Mouse (Mus musculus): ENCODE results near the gene Tmprss4. TPM values are rescaled to one million over a fixed set of nuclear protein-coding genes. Genes with fewer than 3 reads are reported as not detected.
A peak's percentile ranks its signal among the peaks of the same experiment; 100 is the strongest.

Gene Tmprss4
- polyA plus RNA-seq, 1 experiment, result not detected

DNA sequence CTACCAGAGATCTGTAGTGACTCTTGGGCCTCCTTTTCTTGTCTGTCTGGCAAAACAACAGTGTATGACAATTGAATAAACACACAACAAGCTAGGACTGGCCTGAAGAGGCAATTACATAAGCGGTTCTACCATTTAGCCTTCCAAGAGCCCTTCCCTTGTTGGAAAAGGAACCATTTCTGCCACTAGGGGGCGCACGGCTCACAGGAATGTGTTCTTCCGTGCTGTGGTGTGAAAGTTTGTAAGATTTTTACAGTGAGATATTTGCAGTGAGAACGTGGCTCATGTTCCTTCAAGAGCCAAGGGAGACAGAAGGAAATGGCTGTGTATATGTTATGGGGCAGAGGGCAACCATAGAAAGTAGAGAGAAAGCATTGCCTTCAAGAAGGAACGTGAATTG lies 17.7 kb upstream of the Tmprss4 start:
- TF ChIP-seq POLR2A (IDR thresholded peaks at IDR 0.05; ENCODE audit: borderline replicate concordance, extremely low read depth, insufficient read depth, insufficient read length, poor library complexity, severe bottlenecking) (no peak), CTCF (IDR thresholded peaks at IDR 0.05; ENCODE audit: borderline replicate concordance, extremely low read depth, insufficient read depth, insufficient read length) (peak; percentile 90)
- DNase-seq (ENCODE audit: low read depth), result peak; percentile 90

GRCm38 (mm10) chr9:45219644-45220043 lies 15.8 kb upstream of the Tmprss4 start:
- TF ChIP-seq POLR2A (IDR thresholded peaks at IDR 0.05; ENCODE audit: borderline replicate concordance, extremely low read depth, insufficient read depth, insufficient read length, poor library complexity, severe bottlenecking) (no peak), CTCF (IDR thresholded peaks at IDR 0.05; ENCODE audit: borderline replicate concordance, extremely low read depth, insufficient read depth, insufficient read length) (no peak)
- DNase-seq (ENCODE audit: low read depth), result no peak

GRCm38 (mm10) chr9:45215526-45216179 lies 11.8 kb upstream of the Tmprss4 start:
- TF ChIP-seq POLR2A (IDR thresholded peaks at IDR 0.05; ENCODE audit: borderline replicate concordance, extremely low read depth, insufficient read depth, insufficient read length, poor library complexity, severe bottlenecking), result no peak
- TF ChIP-seq CTCF (IDR thresholded peaks at IDR 0.05; ENCODE audit: borderline replicate concordance, extremely low read depth, insufficient read depth, insufficient read length), result no peak
- DNase-seq (ENCODE audit: low read depth), result peak; percentile 39

GRCm38 (mm10) chr9:45212001-45212400 lies 8.1 kb upstream of the Tmprss4 start:
- TF ChIP-seq POLR2A (IDR thresholded peaks at IDR 0.05; ENCODE audit: borderline replicate concordance, extremely low read depth, insufficient read depth, insufficient read length, poor library complexity, severe bottlenecking), result no peak
- no peak for TF ChIP-seq CTCF (IDR thresholded peaks at IDR 0.05; ENCODE audit: borderline replicate concordance, extremely low read depth, insufficient read depth, insufficient read length)
- DNase-seq (ENCODE audit: low read depth), result no peak

DNA sequence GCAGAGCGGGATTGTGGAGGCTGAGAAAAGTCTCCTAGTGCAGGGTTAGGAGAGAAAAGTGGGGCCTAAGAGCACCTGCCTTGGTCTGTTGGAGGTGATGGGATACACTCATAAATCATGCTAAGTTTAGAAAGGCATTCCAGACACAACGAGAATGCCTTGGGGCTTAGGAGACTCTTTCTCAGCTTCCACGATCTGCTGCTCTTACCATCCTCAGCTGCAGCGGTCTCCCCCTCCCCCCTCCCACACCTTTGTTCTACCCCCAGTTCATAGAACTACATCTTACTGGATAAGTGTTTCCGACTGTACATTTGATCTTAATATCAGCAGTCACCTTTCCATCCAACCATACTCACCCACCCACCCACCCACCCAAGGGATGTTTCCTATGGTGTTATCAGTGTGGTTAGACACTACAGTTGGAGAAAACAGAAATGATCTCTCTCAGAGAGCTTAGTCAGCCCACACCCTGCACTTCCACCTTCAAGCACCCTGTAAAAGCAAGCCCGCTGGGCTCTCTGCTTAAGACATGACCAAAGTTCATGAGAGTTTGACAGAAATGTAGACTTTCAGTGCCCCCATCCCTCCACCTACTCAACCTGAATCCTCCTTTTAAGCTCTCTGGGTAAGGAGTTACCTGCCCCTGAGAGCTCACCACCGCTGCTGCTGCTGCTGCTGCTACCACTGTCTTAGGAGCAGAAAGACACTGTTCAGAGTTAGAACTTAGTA lies 3.3 kb upstream of the Tmprss4 start:
- DNase-seq (ENCODE audit: low read depth), result no peak
- TF ChIP-seq POLR2A (IDR thresholded peaks at IDR 0.05; ENCODE audit: borderline replicate concordance, extremely low read depth, insufficient read depth, insufficient read length, poor library complexity, severe bottlenecking) (no peak), CTCF (IDR thresholded peaks at IDR 0.05; ENCODE audit: borderline replicate concordance, extremely low read depth, insufficient read depth, insufficient read length) (no peak)

- TF ChIP-seq CTCF (IDR thresholded peaks at IDR 0.05; ENCODE audit: borderline replicate concordance, extremely low read depth, insufficient read depth, insufficient read length) (no peak), POLR2A (IDR thresholded peaks at IDR 0.05; ENCODE audit: borderline replicate concordance, extremely low read depth, insufficient read depth, insufficient read length, poor library complexity, severe bottlenecking) (no peak)
- DNase-seq (ENCODE audit: low read depth), result no peak
These were observed 2.2 kb upstream of the Tmprss4 start for GRCm38 (mm10) chr9:45206121-45206520.

DNA sequence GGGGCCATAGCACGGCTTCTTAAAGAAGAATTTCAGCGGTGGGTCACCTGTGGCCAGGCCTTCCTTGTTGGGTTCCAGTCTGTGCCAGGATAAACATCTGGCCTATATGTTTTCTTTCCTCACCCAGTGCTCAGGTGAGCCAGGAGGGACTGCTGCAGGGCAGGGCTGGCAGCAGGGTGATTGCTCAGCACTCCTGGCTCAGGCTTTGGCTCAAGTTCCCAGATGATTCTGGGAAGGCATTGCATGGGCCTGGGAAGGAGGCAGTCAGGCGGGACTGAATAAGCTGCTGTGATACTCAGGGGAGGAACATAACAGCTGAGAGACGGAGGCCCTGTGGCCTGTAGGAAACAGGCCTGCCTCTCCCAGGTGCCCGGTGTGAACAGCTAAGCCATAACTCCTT lies 1.3 kb upstream of the Tmprss4 start:
- DNase-seq (ENCODE audit: low read depth), result no peak
- TF ChIP-seq CTCF (IDR thresholded peaks at IDR 0.05; ENCODE audit: borderline replicate concordance, extremely low read depth, insufficient read depth, insufficient read length) (no peak), POLR2A (IDR thresholded peaks at IDR 0.05; ENCODE audit: borderline replicate concordance, extremely low read depth, insufficient read depth, insufficient read length, poor library complexity, severe bottlenecking) (no peak)

- no peak for TF ChIP-seq CTCF (IDR thresholded peaks at IDR 0.05; ENCODE audit: borderline replicate concordance, extremely low read depth, insufficient read depth, insufficient read length)
- TF ChIP-seq POLR2A (IDR thresholded peaks at IDR 0.05; ENCODE audit: borderline replicate concordance, extremely low read depth, insufficient read depth, insufficient read length, poor library complexity, severe bottlenecking), result no peak
These were observed 1.7 kb downstream of the Tmprss4 start for GRCm38 (mm10) chr9:45202021-45202798.

GRCm38 (mm10) chr9:45201319-45201947 lies 2.5 kb downstream of the Tmprss4 start:
- DNase-seq (ENCODE audit: low read depth), result no peak
- no peak for TF ChIP-seq POLR2A (IDR thresholded peaks at IDR 0.05; ENCODE audit: borderline replicate concordance, extremely low read depth, insufficient read depth, insufficient read length, poor library complexity, severe bottlenecking)
- no peak for TF ChIP-seq CTCF (IDR thresholded peaks at IDR 0.05; ENCODE audit: borderline replicate concordance, extremely low read depth, insufficient read depth, insufficient read length)

More at GRCm38 (mm10) chr9:45202021-45202798, 1.7 kb downstream of the Tmprss4 start:
- no peak for DNase-seq (ENCODE audit: low read depth)

DNA sequence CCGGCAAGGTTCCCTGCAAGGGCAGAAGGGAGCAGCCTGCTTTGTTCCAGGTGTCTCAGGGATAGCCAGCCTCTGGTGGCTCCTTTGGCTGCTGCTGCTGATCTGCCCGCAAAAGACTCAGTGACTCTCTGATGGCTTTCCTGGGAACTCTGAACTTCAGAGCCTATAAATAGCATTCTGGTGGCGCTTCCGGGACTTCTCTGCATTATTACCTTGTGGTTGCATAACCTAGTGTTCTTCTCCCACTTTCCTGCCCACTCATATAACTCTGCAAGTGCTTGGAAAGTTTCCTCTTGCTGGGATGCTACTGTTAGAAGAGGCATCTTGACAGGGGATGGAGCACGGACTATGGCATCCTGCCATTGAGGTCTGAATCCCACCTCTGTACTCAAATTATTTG lies 6.3 kb downstream of the Tmprss4 start:
- TF ChIP-seq CTCF (IDR thresholded peaks at IDR 0.05; ENCODE audit: borderline replicate concordance, extremely low read depth, insufficient read depth, insufficient read length) (no peak), POLR2A (IDR thresholded peaks at IDR 0.05; ENCODE audit: borderline replicate concordance, extremely low read depth, insufficient read depth, insufficient read length, poor library complexity, severe bottlenecking) (no peak)
- no peak for DNase-seq (ENCODE audit: low read depth)
